Mouse (Mus musculus): Measurements from ENCODE around the gene Mkrn1. TPM values are rescaled to one million over a fixed set of nuclear protein-coding genes. Genes with fewer than 3 reads are reported as not detected.
"Not testable (repeated sequence)": the region's sequence is repeated elsewhere in the genome, so short reads cannot be mapped to it uniquely, and the experiment has no call there.

Mkrn1 gene
- polyA plus RNA-seq, 1 experiment from 2014 or later: 260 TPM

GRCm38 (mm10) chr6:39450580-39450979 lies 30.3 kb upstream of the Mkrn1 start:
- no peaks in the 10 kb centered on the region for H3K4me1 ChIP-seq (ENCODE audit: control insufficient read depth, insufficient read depth, low read length)
- H3K9me3 ChIP-seq (ENCODE audit: control insufficient read depth, low read length): no peaks in the 10 kb centered on the region
- ATAC-seq (ENCODE audit: low read depth): no peak
- H3K27ac ChIP-seq (ENCODE audit: low read depth, low read length): no peak overlapping the region
- WGBS: 94% methylated on average over 4 of the region's 4 CpGs
- H3K27me3 ChIP-seq (ENCODE audit: control insufficient read depth, insufficient read depth, low read length): no peaks in the 10 kb centered on the region
- no peak overlapping the region for H3K4me3 ChIP-seq (ENCODE audit: low read depth, low read length)
- no peaks in the 10 kb centered on the region for H3K36me3 ChIP-seq (ENCODE audit: control insufficient read depth, insufficient read depth, low read length)
- H3K9ac ChIP-seq (replicated peaks; ENCODE audit: low read depth, low read length): no peak overlapping the region
- no peak overlapping the region for H3K4me2 ChIP-seq (ENCODE audit: low read depth, low read length)

GRCm38 (mm10) chr6:39447429-39448185 lies 27.3 kb upstream of the Mkrn1 start:
- ATAC-seq (ENCODE audit: low read depth): no peak
- no peaks in the 10 kb centered on the region for H3K9me3 ChIP-seq (ENCODE audit: control insufficient read depth, low read length)
- H3K9ac ChIP-seq (replicated peaks; ENCODE audit: low read depth, low read length): no peak overlapping the region
- H3K36me3 ChIP-seq (ENCODE audit: control insufficient read depth, insufficient read depth, low read length): no peaks in the 10 kb centered on the region
- no peak overlapping the region for H3K4me2 ChIP-seq (ENCODE audit: low read depth, low read length)
- H3K27me3 ChIP-seq (ENCODE audit: control insufficient read depth, insufficient read depth, low read length): no peaks in the 10 kb centered on the region
- no peak overlapping the region for H3K27ac ChIP-seq (ENCODE audit: low read depth, low read length)
- WGBS: 55% methylated on average over 4 of the region's 4 CpGs
- no peak overlapping the region for H3K4me3 ChIP-seq (ENCODE audit: low read depth, low read length)
- H3K4me1 ChIP-seq (ENCODE audit: control insufficient read depth, insufficient read depth, low read length): no peaks in the 10 kb centered on the region

- H3K36me3 ChIP-seq (ENCODE audit: control insufficient read depth, insufficient read depth, low read length): no peaks in the 10 kb centered on the region
- H3K27ac ChIP-seq (ENCODE audit: low read depth, low read length): no peak overlapping the region
- no peak overlapping the region for H3K9ac ChIP-seq (replicated peaks; ENCODE audit: low read depth, low read length)
- H3K4me2 ChIP-seq (ENCODE audit: low read depth, low read length): no peak overlapping the region
- 15% methylated on average over 19 of the region's 19 CpGs for WGBS
- no peak for ATAC-seq (ENCODE audit: low read depth)
- H3K4me3 ChIP-seq (ENCODE audit: low read depth, low read length): no peak overlapping the region
- no peaks in the 10 kb centered on the region for H3K9me3 ChIP-seq (ENCODE audit: control insufficient read depth, low read length)
- no peaks in the 10 kb centered on the region for H3K27me3 ChIP-seq (ENCODE audit: control insufficient read depth, insufficient read depth, low read length)
- no peaks in the 10 kb centered on the region for H3K4me1 ChIP-seq (ENCODE audit: control insufficient read depth, insufficient read depth, low read length)
Measured at GRCm38 (mm10) chr6:39445801-39446572, 25.7 kb upstream of the Mkrn1 start.

- Histone ChIP-seq H3K9me3 (ENCODE audit: control insufficient read depth, low read length) (no peaks in the 10 kb centered on the region), H3K27ac (ENCODE audit: low read depth, low read length) (no peak overlapping the region), H3K9ac (replicated peaks; ENCODE audit: low read depth, low read length) (no peak overlapping the region), H3K27me3 (ENCODE audit: control insufficient read depth, insufficient read depth, low read length) (no peaks in the 10 kb centered on the region), H3K36me3 (ENCODE audit: control insufficient read depth, insufficient read depth, low read length) (no peaks in the 10 kb centered on the region), H3K4me3 (ENCODE audit: low read depth, low read length) (no peak overlapping the region), H3K4me1 (ENCODE audit: control insufficient read depth, insufficient read depth, low read length) (no peaks in the 10 kb centered on the region), H3K4me2 (ENCODE audit: low read depth, low read length) (no peak overlapping the region)
- ATAC-seq (ENCODE audit: low read depth): no peak
Measured at GRCm38 (mm10) chr6:39442786-39443287, 22.6 kb upstream of the Mkrn1 start.

- no peak overlapping the region for H3K4me3 ChIP-seq (ENCODE audit: low read depth, low read length)
- H3K27ac ChIP-seq (ENCODE audit: low read depth, low read length): no peak overlapping the region
- no peaks in the 10 kb centered on the region for H3K4me1 ChIP-seq (ENCODE audit: control insufficient read depth, insufficient read depth, low read length)
- no peak overlapping the region for H3K4me2 ChIP-seq (ENCODE audit: low read depth, low read length)
- no peaks in the 10 kb centered on the region for H3K36me3 ChIP-seq (ENCODE audit: control insufficient read depth, insufficient read depth, low read length)
- no peaks in the 10 kb centered on the region for H3K27me3 ChIP-seq (ENCODE audit: control insufficient read depth, insufficient read depth, low read length)
- no peak overlapping the region for H3K9ac ChIP-seq (replicated peaks; ENCODE audit: low read depth, low read length)
- ATAC-seq (ENCODE audit: low read depth): no peak
- H3K9me3 ChIP-seq (ENCODE audit: control insufficient read depth, low read length): no peaks in the 10 kb centered on the region
Measured at GRCm38 (mm10) chr6:39440207-39440606, 19.9 kb upstream of the Mkrn1 start.

GRCm38 (mm10) chr6:39437519-39437918 lies 17.3 kb upstream of the Mkrn1 start:
- H3K4me1 ChIP-seq (ENCODE audit: control insufficient read depth, insufficient read depth, low read length); H3K27ac ChIP-seq (ENCODE audit: low read depth, low read length); H3K36me3 ChIP-seq (ENCODE audit: control insufficient read depth, insufficient read depth, low read length); H3K4me3 ChIP-seq (ENCODE audit: low read depth, low read length); H3K9ac ChIP-seq (replicated peaks; ENCODE audit: low read depth, low read length); H3K27me3 ChIP-seq (ENCODE audit: control insufficient read depth, insufficient read depth, low read length); H3K4me2 ChIP-seq (ENCODE audit: low read depth, low read length); H3K9me3 ChIP-seq (ENCODE audit: control insufficient read depth, low read length); ATAC-seq (ENCODE audit: low read depth): not testable (repeated sequence)
- 93% methylated on average over 6 of the region's 6 CpGs for WGBS

- no peaks in the 10 kb centered on the region for H3K4me1 ChIP-seq (ENCODE audit: control insufficient read depth, insufficient read depth, low read length)
- 76% methylated on average over 5 of the region's 5 CpGs for WGBS
- H3K27ac ChIP-seq (ENCODE audit: low read depth, low read length): no peak overlapping the region
- ATAC-seq (ENCODE audit: low read depth): no peak
- H3K9me3 ChIP-seq (ENCODE audit: control insufficient read depth, low read length): no peaks in the 10 kb centered on the region
- H3K9ac ChIP-seq (replicated peaks; ENCODE audit: low read depth, low read length): no peak overlapping the region
- H3K36me3 ChIP-seq (ENCODE audit: control insufficient read depth, insufficient read depth, low read length): no peaks in the 10 kb centered on the region
- no peak overlapping the region for H3K4me3 ChIP-seq (ENCODE audit: low read depth, low read length)
- no peak overlapping the region for H3K4me2 ChIP-seq (ENCODE audit: low read depth, low read length)
- no peaks in the 10 kb centered on the region for H3K27me3 ChIP-seq (ENCODE audit: control insufficient read depth, insufficient read depth, low read length)
Measured at GRCm38 (mm10) chr6:39435875-39436274, 15.6 kb upstream of the Mkrn1 start.

GRCm38 (mm10) chr6:39434886-39435492 lies 14.7 kb upstream of the Mkrn1 start:
- Histone ChIP-seq H3K4me1 (ENCODE audit: control insufficient read depth, insufficient read depth, low read length) (no peaks in the 10 kb centered on the region), H3K27me3 (ENCODE audit: control insufficient read depth, insufficient read depth, low read length) (no peaks in the 10 kb centered on the region), H3K27ac (ENCODE audit: low read depth, low read length) (peak overlapping the region; percentile 22; the same call in 1 of the 2 replicates), H3K4me3 (ENCODE audit: low read depth, low read length) (no peak overlapping the region), H3K4me2 (ENCODE audit: low read depth, low read length) (no peak overlapping the region), H3K9ac (replicated peaks; ENCODE audit: low read depth, low read length) (no peak overlapping the region), H3K9me3 (ENCODE audit: control insufficient read depth, low read length) (no peaks in the 10 kb centered on the region), H3K36me3 (ENCODE audit: control insufficient read depth, insufficient read depth, low read length) (no peaks in the 10 kb centered on the region)
- WGBS: 2% methylated on average over 2 of the region's 2 CpGs
- peak; percentile 41; the same call in 1 of the 2 replicates for ATAC-seq (ENCODE audit: low read depth)
